9 mouse cellular contexts compared by ENCODE assay signal in the genomic region with DNA sequence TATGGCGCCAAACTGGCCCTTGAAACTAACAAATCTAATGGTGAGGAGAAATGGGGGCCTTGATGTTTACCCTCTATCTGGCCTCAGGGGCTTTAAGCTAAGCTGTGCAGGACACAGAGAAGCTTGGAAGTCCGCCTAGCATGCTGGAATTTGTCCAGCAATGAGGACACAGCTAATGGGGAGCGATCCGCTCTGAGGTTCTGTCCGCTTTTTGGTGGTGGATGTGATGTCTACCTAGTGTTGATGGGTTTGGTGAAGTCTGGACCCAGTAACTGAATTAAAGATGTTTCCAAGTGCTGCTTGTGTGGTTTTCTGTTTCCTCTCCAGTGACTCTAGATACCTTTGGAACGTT. TPM values are rescaled to one million over a fixed set of nuclear protein-coding genes. Genes with fewer than 3 reads are reported as not detected.
DNase-seq lines count a peak whose midpoint lies in the region; ATAC-seq and TF ChIP-seq lines count a peak whose summit lies in the region.
"Had no signal": no experiment of that assay in that cellular context is flagged by ENCODE, and none has a peak within 500 bp of the region (broad histone marks: within the 10 kb centered on the region; RNA-seq: fewer than 3 reads in every experiment).

No protein-coding gene starts in this region.

- H3K9ac ChIP-seq in ES-Bruce4 (ENCODE audit: low read depth, poor library complexity, severe bottlenecking), result peak overlapping the region; percentile 74; the same call in 1 of the 2 replicates
- H3K9ac ChIP-seq in heart, embryonic 15.5 days, result peak overlapping the region; percentile 36
- peak overlapping the region; percentile 94 for H3K9ac ChIP-seq in liver, embryonic 14.5 days (replicated peaks)

- DNase-seq in cerebellum, adult 2 months, result peak; percentile 45 to 52
- DNase-seq in liver, embryonic 14.5 days (ENCODE audit: low read depth in 3 of 3, low spot score in 3 of 3), result no peak
- DNase-seq in ovary, postnatal 10 days (ENCODE audit: low spot score), result no peak
- no peak for DNase-seq in urinary bladder, postnatal 14 days (ENCODE audit: low spot score)
- no peak for DNase-seq in thymus, postnatal 25 days

- TF ChIP-seq POLR2A in cerebellum, adult 2 months (IDR thresholded peaks at IDR 0.05; ENCODE audit: borderline replicate concordance, insufficient read depth, low read length), result no peak
- no peak for TF ChIP-seq POLR2A in ES-Bruce4 (IDR thresholded peaks at IDR 0.05; ENCODE audit: insufficient read depth, low read length)

- 19% methylated on average over 6 of the region's 6 CpGs for WGBS in cerebellum, adult 2 months
- WGBS in heart, embryonic 15.5 days, result 78% methylated on average over 6 of the region's 6 CpGs
- 78% methylated on average over 6 of the region's 6 CpGs for WGBS in liver, embryonic 14.5 days (ENCODE audit: insufficient replicate concordance)

- H3K36me3 ChIP-seq in ES-Bruce4 (ENCODE audit: control insufficient read depth, insufficient read depth, low read length, poor library complexity, severe bottlenecking), result peaks cover 22% of the 10 kb centered on the region
- peaks cover 27% of the 10 kb centered on the region for H3K36me3 ChIP-seq in heart, embryonic 15.5 days
- peaks cover 23% of the 10 kb centered on the region for H3K36me3 ChIP-seq in liver, embryonic 14.5 days (replicated peaks; ENCODE audit: control insufficient read depth, insufficient read depth, low read depth)

- H3K4me2 ChIP-seq in heart, embryonic 15.5 days, result peak overlapping the region; percentile 87
- peak overlapping the region; percentile 96 for H3K4me2 ChIP-seq in liver, embryonic 14.5 days (ENCODE audit: low read depth)

- no peaks in the 10 kb centered on the region for H3K9me3 ChIP-seq in ES-Bruce4 (replicated peaks; ENCODE audit: control insufficient read depth, insufficient read depth, low read length, poor library complexity, severe bottlenecking)
- H3K9me3 ChIP-seq in heart, embryonic 15.5 days (replicated peaks), result no peaks in the 10 kb centered on the region
- no peaks in the 10 kb centered on the region for H3K9me3 ChIP-seq in liver, embryonic 14.5 days (ENCODE audit: control insufficient read depth, low read length)

- H3K27me3 ChIP-seq in cerebellum, adult 2 months (ENCODE audit: control insufficient read depth, insufficient read depth, low read length), result no peaks in the 10 kb centered on the region
- no peaks in the 10 kb centered on the region for H3K27me3 ChIP-seq in ES-Bruce4 (ENCODE audit: control insufficient read depth, insufficient read depth, low read length, poor library complexity, severe bottlenecking)
- H3K27me3 ChIP-seq in heart, embryonic 15.5 days, result no peaks in the 10 kb centered on the region
- H3K27me3 ChIP-seq in liver, embryonic 14.5 days (ENCODE audit: control insufficient read depth, insufficient read depth, low read length), result peaks cover 4% of the 10 kb centered on the region

- TF ChIP-seq EP300 in ES-Bruce4 (IDR thresholded peaks at IDR 0.05; ENCODE audit: insufficient read depth, low read depth, low read length), result no peak
- no peak for TF ChIP-seq EP300 in liver, embryonic 14.5 days (IDR thresholded peaks at IDR 0.05; ENCODE audit: low read depth)

- H3K27ac ChIP-seq in cerebellum, adult 2 months (ENCODE audit: insufficient read depth, low read length), result no peak overlapping the region
- H3K27ac ChIP-seq in ES-Bruce4 (ENCODE audit: insufficient read depth, low read length), result peak overlapping the region; percentile 62; the same call in 1 of the 2 replicates
- peak overlapping the region; percentile 88 for H3K27ac ChIP-seq in heart, embryonic 15.5 days
- H3K27ac ChIP-seq in liver, embryonic 14.5 days, result peak overlapping the region; percentile 64

- no peak for TF ChIP-seq CTCF in cerebellum, adult 2 months (IDR thresholded peaks at IDR 0.05; ENCODE audit: borderline replicate concordance, insufficient read depth, low read depth, low read length)
- no peak for TF ChIP-seq CTCF in ES-Bruce4 (IDR thresholded peaks at IDR 0.05; ENCODE audit: low read depth, low read length)
- TF ChIP-seq CTCF in liver, embryonic 14.5 days (IDR thresholded peaks at IDR 0.05; ENCODE audit: low read depth), result no peak

- peak overlapping the region; percentile 71 for H3K4me3 ChIP-seq in cerebellum, adult 2 months (replicated peaks; ENCODE audit: insufficient read depth, low read depth, low read length)
- no peak overlapping the region for H3K4me3 ChIP-seq in ES-Bruce4 (ENCODE audit: low read depth, low read length)
- peak overlapping the region; percentile 85 for H3K4me3 ChIP-seq in heart, embryonic 15.5 days
- H3K4me3 ChIP-seq in liver, embryonic 14.5 days (ENCODE audit: insufficient read depth in 1 of 2, low read depth in 2 of 2, low read length in 2 of 2), result peak overlapping the region in 1 of 2 experiments; percentile 82; a peak in 3 of 4 replicates

- no peak for ATAC-seq in cerebellum, adult (ENCODE audit: insufficient number of reproducible peaks, low FRiP score, low TSS enrichment)
- ATAC-seq in heart, embryonic 15.5 days (replicated peaks; ENCODE audit: insufficient number of reproducible peaks, insufficient read depth, low FRiP score, low read depth), result no peak
- no peak for ATAC-seq in liver, embryonic 14.5 days (ENCODE audit: insufficient read depth)

- H3K4me1 ChIP-seq in cerebellum, adult 2 months (ENCODE audit: control insufficient read depth, insufficient read depth, low read length), result peaks cover 15% of the 10 kb centered on the region; the same call in 1 of the 2 replicates
- peaks cover 3% of the 10 kb centered on the region for H3K4me1 ChIP-seq in ES-Bruce4 (ENCODE audit: control insufficient read depth, insufficient read depth, low read length)
- peaks cover 45% of the 10 kb centered on the region for H3K4me1 ChIP-seq in heart, embryonic 15.5 days (replicated peaks)
- peaks cover 23 to 30% of the 10 kb centered on the region in 2 experiments for H3K4me1 ChIP-seq in liver, embryonic 14.5 days (replicated peaks; ENCODE audit: control insufficient read depth in 2 of 2, insufficient read depth in 2 of 2, low read length in 1 of 2)

RNA-seq across cellular contexts. Expression of a gene that starts 0.8 kb away (rescaled TPM):
- 54.9 and 55.8 TPM in 2 replicates for polyA plus RNA-seq in cerebellum, adult 2 months (2012; rRNA removed)
- polyA plus RNA-seq in ES-Bruce4 (2011; ENCODE audit: insufficient read depth, insufficient read length, low read depth, missing spikeins), result 40.5 and 44.8 TPM in 2 replicates
- polyA plus RNA-seq in heart, embryonic 15.5 days (2015; fragmentation: Nextera tagmentation; extraction: Ambion mirVana), result 34.5 and 38.8 TPM in 2 replicates
- 16.8 and 18.6 TPM in 2 replicates for polyA plus RNA-seq in liver, embryonic 14.5 days (2012; rRNA removed)
- 21.9 and 26.8 TPM in 2 replicates for polyA plus RNA-seq in liver, embryonic 14.5 days (2014; fragmentation: Nextera tagmentation; extraction: Ambion mirVana)

RNA-seq across cellular contexts. Expression of a gene that starts 3.9 kb away (rescaled TPM):
- 34.1 and 36.7 TPM in 2 replicates for polyA plus RNA-seq in cerebellum, adult 2 months (2012; rRNA removed)
- 21.7 and 24.5 TPM in 2 replicates for polyA plus RNA-seq in ES-Bruce4 (2011; ENCODE audit: insufficient read depth, insufficient read length, low read depth, missing spikeins)
- 26.6 and 29.0 TPM in 2 replicates for polyA plus RNA-seq in heart, embryonic 15.5 days (2015; fragmentation: Nextera tagmentation; extraction: Ambion mirVana)
- polyA plus RNA-seq in liver, embryonic 14.5 days (2012; rRNA removed), result 16.2 and 16.7 TPM in 2 replicates
- 17.7 and 19.9 TPM in 2 replicates for polyA plus RNA-seq in liver, embryonic 14.5 days (2014; fragmentation: Nextera tagmentation; extraction: Ambion mirVana)

RNA-seq across cellular contexts. Expression of a gene that starts 8.1 kb away (rescaled TPM):
- 0.84 and 0.93 TPM in 2 replicates for polyA plus RNA-seq in cerebellum, adult 2 months (2012; rRNA removed)
- 1.0 TPM in 1 of 2 replicates, not detected in the other for polyA plus RNA-seq in ES-Bruce4 (2011; ENCODE audit: insufficient read depth, insufficient read length, low read depth, missing spikeins)
- not detected in 2 replicates for polyA plus RNA-seq in heart, embryonic 15.5 days (2015; fragmentation: Nextera tagmentation; extraction: Ambion mirVana)
- 0.13 and 0.19 TPM in 2 replicates for polyA plus RNA-seq in liver, embryonic 14.5 days (2012; rRNA removed)
- polyA plus RNA-seq in liver, embryonic 14.5 days (2014; fragmentation: Nextera tagmentation; extraction: Ambion mirVana), result 0.08 and 0.34 TPM in 2 replicates
- polyA plus RNA-seq: C2C12 had no signal

RNA-seq across cellular contexts. Expression of a gene that starts 8.9 kb away (rescaled TPM):
- 4.7 and 5.3 TPM in 2 replicates for polyA plus RNA-seq in cerebellum, adult 2 months (2012; rRNA removed)
- 35.1 and 35.3 TPM in 2 replicates for polyA plus RNA-seq in ES-Bruce4 (2011; ENCODE audit: insufficient read depth, insufficient read length, low read depth, missing spikeins)
- polyA plus RNA-seq in heart, embryonic 15.5 days (2015; fragmentation: Nextera tagmentation; extraction: Ambion mirVana), result 16.6 and 20.0 TPM in 2 replicates
- 7.3 and 16.8 TPM in 2 replicates for polyA plus RNA-seq in liver, embryonic 14.5 days (2012; rRNA removed)
- polyA plus RNA-seq in liver, embryonic 14.5 days (2014; fragmentation: Nextera tagmentation; extraction: Ambion mirVana), result 21.6 and 22.0 TPM in 2 replicates

RNA-seq across cellular contexts. Expression of a gene that starts 16.5 kb away (rescaled TPM):
- 12.7 and 15.8 TPM in 2 replicates for polyA plus RNA-seq in cerebellum, adult 2 months (2012; rRNA removed)
- 7.3 and 7.9 TPM in 2 replicates for polyA plus RNA-seq in ES-Bruce4 (2011; ENCODE audit: insufficient read depth, insufficient read length, low read depth, missing spikeins)
- 11.6 and 16.3 TPM in 2 replicates for polyA plus RNA-seq in heart, embryonic 15.5 days (2015; fragmentation: Nextera tagmentation; extraction: Ambion mirVana)
- 3.4 and 4.0 TPM in 2 replicates for polyA plus RNA-seq in liver, embryonic 14.5 days (2012; rRNA removed)
- polyA plus RNA-seq in liver, embryonic 14.5 days (2014; fragmentation: Nextera tagmentation; extraction: Ambion mirVana), result 4.0 and 4.3 TPM in 2 replicates

Comparison
In these comparisons a context has a peak if more than half of its experiments do, and no peak if none do; other contexts are left out.
1. DNase-seq: peak in cerebellum, adult 2 months (2 of 2); none in liver, embryonic 14.5 days (0 of 3), ovary, postnatal 10 days (single experiment), urinary bladder, postnatal 14 days (single experiment) and thymus, postnatal 25 days (single experiment).
2. H3K9ac ChIP-seq: peak in every context shown above with its lines; median percentile 94 in liver, embryonic 14.5 days; 74 in ES-Bruce4; 36 in heart, embryonic 15.5 days.